Mouse (Mus musculus) monocyte, adult 5-6 weeks (primary cell): ENCODE results near the gene Hnrnpa1. TPM values are rescaled to one million over a fixed set of nuclear protein-coding genes. Genes with fewer than 3 reads are reported as not detected.
"Not testable (repeated sequence)": the region's sequence is repeated elsewhere in the genome, so short reads cannot be mapped to it uniquely, and the experiment has no call there.

Source experiments
- ATAC-seq: fragments of 153-309, 156-312 bp; replicated peaks from 2 replicates; pipeline ENCODE4 v1.8.0; 2017; ENCODE audit warnings: mild to moderate bottlenecking; ENCODE audit not compliant: low TSS enrichment, insufficient number of reproducible peaks, severe bottlenecking, poor library complexity, low FRiP score
- total RNA-seq: library from RNA; stranded (forward); fragments of 200-1000, 200-491, 200-594 nt; gene quantifications from 3 replicates; pipeline ENCODE4 v1.2.3, GENCODE M21; 2017

Gene Hnrnpa1
- total RNA-seq, 1 experiment from 2014 or later, result 520 TPM

DNA sequence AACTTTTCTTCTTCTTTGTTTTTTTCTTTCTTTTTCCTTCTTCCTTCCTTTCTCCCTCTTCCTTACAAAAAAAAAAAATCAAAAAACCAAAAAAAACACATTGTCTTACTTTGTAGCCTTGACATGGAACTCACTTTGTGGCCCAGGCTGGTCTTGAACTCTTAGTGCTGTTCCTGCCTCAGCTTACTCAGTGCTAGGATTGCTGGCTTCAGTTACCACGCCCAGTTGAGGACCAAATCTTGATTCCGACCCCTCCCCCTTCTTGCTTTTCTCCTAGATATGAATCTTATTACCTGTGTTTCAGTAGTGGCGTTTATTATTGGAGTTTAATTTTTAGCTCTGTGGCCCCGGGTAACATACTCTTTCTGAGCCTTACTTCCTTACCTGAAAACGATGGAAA, 18.9 kb downstream of the Hnrnpa1 start:
- no peak for ATAC-seq

DNA sequence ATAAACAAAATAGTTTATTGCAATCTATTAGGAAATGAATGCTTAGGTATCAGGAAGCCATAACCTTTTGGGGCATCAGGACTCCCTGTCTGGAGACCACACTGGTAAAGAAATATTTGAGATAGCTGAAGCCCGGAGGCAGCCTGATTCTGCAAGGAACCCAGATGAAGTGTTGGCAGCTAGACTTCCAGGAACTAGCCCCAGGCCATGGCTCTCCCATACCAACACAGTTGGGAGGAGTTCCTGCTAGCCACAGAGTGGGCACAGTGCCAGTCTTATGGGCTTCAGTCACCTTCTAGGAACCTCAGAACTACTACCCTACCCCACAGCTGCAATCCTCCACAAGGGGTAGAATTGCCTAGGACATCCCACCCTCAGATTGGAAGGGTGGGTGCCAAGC, 19.8 kb downstream of the Hnrnpa1 start:
- no peak for ATAC-seq

DNA sequence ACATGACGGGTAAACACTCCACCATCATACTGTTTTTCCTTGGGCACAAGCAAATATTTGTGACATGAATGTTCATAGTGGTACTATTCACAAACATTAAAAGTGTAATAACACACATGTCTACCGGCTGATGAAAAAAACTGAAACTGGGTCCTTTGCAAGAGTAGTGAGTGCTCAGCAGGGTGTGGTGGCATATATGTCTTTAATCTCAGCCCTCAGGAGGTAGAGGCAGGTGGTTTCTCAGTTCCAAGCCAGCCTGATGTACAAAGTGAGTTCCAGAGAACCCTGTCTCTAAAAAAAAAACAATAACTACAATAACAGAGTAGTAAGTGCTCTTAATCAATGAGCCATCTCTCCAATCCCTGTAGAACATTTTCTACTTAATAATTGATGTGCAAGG, 24.6 kb downstream of the Hnrnpa1 start:
- ATAC-seq, result no peak

DNA sequence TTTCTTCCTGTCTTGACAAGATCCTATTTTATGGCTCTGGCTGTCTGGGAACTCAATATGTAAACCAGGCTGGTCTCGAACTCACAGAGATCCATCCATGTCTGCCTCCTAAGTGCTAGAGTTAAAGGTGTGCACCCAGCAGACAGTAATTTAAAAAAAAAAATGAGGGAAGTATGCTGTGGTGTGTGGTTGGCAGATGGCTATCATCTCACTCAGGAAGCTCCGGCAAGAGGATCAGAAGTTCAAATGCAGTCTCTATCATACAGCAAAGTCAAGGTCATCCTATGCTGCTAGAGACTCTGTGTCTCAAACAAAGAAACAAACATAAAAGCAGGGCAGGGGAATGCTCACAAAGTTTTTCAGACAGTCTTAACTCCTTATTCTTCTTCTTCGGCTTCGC, 28.7 kb downstream of the Hnrnpa1 start:
- ATAC-seq, result no peak

DNA sequence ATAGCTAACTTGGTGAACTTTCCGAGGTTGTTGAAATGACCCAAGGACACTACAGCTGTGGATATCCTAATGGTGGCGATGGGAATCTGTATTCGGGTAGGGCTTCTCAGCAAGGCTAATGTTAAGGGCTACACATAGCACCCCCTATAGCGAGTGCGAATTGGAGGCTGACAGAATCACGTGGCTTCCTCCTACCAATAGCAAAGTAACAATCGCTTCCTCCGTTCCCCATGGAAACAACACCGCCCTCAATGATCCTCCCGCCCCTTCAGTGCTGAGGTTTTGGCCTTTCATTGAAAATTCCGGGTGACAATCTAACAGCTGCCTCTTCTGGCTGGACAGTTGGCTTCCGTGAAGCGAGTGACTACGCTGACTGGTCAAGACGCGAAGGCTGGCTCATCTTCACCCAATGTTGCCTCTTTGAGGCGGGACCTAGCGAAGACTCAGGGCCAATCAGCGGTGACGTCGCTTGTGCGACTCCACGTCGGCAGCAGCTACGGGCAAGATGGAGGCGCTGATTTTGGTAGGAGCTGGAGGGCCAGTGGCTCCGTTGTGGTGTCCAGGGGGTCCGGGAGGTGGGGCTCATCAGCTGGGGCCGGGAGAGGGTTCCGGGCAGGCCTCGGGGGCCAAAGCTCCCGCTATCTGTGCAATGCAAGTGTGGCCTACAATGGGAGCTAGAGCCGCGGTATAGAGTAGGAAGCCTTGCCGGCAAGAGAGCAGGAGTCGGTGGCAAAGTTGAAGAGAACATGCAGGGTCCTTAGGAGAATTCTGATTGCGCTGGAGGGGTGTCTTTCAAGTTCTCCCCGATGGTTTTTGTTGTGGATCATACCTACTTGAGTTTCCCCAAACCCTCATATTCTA, 32.4 kb downstream of the Hnrnpa1 start, which contains the start of gene Copz1:
Gene Copz1, plus strand, starts transcription at position 296 of the 861 bp plus-strand sequence.
- ATAC-seq, result peak; percentile 99

DNA sequence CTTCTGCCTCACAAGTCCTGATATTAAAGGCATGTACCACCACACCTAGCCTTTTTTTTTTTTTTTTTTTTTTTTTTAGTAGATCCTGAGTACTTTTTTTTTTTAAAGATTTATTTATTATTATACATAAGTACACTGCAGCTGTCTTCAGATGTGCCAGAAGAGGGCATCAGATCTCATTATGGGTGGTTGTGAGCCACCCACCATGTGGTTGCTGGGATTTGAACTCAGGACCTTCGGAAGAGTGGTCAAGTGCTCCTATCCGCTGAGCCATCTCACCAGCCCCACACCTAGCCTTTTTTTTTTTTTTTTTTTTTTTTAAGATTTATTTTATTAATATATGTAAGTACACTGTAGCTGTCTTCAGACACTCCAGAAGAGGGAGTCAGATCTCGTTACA, 35.7 kb downstream of the Hnrnpa1 start:
- ATAC-seq, result not testable (repeated sequence)

DNA sequence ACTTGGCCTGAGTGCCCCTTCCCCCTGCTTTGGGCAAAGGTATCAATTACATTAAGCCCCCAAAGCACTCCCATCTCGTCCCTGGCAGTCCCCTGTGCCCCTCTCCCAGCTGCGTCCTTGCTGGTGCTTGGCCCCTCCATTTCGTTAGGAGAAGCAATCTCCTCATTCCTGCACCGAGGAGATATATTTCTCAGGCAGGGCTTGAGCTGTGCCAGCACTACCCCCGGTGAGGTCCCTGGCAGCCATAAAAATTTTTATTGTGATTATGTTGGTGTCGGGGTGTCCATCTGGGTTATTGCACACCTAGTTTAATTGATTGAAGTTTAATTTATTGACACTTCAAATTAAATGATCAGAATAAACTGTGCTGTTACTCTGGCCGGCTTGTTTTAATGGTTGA, 37.7 kb downstream of the Hnrnpa1 start:
- ATAC-seq, result no peak

DNA sequence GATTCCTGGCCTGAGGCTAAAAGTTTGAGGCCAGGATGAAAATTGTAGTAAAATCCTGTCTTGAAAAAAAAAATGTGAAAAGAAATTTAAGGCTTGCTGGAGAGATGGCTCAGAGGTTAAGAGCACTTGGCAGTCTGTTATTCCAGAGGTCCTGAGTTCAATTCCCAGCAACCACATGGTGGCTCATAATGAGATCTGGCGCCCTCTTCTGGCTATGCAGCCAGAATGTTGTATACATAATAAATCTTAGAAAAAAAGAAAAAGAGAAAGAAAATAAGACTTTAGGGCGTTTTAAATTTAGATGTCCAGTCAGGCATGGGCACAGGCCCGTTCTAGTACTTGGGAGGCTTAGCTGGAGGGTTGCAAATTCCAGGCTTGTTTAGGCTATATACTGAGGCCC, 39.5 kb downstream of the Hnrnpa1 start:
- no peak for ATAC-seq

DNA sequence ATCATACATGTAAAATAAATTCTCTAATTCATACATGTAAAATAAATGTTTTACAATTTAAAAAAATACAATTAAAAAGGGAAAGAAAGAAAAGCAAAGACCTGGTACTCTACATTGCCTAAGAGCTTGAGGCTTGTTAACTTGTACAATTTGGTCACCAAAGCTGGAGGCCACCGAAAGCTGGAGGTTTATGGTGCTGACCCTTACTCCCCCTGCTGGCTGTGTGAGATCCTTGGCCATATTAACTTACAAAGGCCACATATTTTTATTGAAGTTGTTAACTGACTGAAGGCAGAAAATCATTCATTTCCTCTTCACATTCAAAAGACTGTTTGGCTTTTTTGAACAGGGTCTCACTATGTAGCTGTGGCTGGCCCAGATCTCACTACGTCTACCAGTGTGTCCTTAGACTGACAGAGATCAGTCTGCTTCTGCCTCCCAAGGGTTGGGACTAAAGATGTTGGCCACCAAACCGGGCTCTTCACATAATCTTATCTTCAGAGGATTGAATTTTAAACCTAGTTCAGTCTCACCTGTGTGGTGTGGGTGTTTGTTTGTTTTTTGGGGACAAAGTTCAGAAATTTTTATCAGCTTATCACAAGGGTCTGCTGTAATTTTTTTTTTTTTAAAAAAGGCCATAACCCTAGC, 40.7 kb downstream of the Hnrnpa1 start:
- peak; percentile 64 for ATAC-seq

DNA sequence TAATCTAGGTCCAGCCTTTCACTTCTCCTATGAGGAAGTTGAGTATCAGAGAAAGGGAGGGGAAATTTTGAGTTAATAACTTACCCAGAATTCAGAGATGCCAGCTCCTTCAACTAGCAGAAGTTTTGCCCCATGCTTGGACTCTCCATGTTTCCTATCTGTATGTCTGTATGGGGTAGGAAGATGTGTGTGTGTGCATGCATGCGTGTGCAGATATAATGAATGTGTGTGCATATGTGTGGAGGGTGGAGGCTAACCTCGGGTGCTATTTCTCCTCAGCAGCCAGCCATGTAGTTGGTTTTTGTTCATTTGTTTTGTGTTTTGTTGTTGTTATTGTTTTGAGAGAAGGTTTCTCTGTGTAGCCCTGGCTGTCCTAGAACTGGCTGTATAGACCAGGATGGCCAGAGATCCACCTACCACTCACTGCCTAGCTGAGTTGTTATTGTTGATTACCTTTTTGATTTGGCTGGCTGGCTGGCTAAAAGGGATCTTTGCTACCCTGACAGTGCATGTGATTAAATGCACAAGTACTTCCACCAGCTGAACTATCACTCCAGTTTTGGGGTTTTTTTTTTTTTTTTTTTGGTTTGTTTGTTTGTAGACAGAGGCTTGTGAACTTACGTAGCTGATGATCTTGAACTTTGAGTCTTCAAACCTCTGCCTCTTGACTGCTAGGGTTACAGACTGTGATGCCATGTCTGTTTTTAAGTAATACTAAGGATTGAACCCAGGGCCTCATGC, 41.4 kb downstream of the Hnrnpa1 start:
- no peak for ATAC-seq

DNA sequence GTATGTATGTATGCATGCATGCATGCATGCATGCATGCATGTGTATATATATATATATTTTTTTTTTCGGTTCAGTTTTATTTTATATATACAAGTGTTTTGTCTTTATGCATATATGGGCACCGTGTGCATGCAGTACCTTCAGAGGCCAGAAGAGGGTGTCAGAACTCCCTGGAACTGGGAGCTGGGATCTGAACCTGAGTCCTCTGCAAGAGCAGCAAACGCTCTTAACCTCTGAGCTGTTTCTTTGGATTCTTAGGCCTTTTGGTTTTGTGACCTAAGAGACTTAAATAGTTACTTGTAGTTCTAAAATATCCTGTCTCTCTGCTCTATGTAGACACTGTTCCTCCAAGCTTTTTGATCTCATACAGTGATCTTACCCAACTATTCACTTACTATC, 43.8 kb downstream of the Hnrnpa1 start:
- ATAC-seq, result 0 out of 2 replicates have a peak, but pooled peaks have one; percentile 59

DNA sequence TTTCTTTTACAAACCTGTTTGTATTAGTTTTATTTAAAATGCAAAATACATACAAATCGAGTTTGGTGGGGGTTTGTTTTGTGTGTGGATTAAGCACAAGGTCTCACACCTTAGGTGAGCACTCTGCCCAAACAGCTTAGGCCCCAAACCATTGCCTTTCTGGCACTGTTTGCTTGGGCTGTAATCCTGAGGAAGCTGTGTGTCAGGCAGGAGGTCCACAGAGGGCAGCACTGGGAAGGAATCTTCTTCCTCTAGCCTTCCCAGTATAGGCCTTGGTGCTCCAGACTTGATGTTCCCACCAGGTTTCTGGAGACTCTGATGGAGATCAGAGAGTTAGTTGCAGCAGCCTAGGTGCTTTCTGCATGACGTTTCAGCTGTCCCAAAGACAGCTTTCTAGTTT, 44.4 kb downstream of the Hnrnpa1 start:
- ATAC-seq, result no peak

DNA sequence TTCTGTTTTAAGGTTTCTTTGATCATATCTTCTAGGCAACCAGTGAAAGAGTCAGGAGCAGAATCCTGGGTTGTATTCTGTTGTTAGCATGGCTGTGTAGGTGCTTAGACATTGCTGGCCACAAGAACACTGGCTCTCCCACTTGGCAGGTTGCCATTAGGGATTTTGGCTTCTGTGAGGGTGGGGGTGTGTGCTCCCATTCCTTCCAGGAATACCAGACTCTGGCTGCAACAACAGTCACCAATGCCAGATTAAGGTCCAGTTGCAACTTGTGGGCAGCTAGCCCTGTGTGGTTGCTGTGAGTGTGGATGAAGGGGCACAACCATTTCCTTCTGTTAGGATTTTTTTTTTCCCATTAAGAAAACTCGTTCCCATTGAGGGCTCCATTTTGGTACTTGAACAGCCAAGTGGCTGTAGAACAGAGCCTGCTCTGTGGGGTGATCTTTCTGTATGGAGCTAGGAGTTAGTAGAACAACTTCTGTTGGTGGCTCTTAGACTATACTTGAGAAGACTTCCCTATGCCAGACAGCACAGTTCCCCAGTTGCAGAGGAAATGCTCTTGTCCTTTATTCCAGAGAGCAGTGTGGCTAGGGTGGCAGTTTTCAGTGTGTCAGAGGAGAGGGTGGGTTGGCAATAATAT, 45.7 kb downstream of the Hnrnpa1 start:
- ATAC-seq, result no peak

DNA sequence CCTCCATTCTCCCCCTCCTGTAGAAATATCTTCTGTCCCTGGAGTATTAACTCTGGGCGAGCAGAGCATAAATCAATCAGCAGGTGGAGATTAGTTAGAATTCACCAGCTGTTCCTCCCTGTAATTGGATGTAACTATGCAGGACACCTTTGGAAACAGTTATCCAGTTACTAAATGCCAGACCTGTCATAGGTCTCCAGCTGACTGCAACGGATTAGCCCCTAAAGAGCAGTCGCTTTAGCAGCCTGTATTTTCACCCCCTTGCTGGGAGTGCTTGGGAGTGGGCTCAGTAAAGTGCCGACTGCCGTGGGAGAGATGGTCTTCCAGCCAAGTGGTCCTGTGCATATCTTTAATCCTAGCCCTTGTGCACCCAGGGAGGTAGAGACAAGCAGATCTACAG, 49.4 kb downstream of the Hnrnpa1 start:
- no peak for ATAC-seq

DNA sequence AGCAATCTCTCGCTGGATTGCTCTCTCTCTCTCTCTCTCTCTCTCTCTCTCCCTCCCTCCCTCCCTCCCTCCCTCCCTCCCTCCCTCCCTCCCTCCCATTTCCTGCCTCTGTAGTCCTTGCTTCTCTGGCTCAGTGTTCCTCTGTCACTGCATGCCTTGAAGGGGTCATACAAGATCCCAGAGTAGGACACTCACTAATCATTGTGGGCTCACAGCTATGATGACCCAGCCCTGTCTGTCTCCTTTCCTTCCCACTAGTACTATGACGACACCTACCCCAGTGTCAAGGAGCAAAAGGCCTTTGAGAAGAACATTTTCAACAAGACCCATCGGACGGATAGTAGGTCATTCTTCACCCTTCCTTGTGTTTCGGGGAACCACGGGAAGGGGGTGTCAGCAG, 50.2 kb downstream of the Hnrnpa1 start:
- ATAC-seq, result no peak

DNA sequence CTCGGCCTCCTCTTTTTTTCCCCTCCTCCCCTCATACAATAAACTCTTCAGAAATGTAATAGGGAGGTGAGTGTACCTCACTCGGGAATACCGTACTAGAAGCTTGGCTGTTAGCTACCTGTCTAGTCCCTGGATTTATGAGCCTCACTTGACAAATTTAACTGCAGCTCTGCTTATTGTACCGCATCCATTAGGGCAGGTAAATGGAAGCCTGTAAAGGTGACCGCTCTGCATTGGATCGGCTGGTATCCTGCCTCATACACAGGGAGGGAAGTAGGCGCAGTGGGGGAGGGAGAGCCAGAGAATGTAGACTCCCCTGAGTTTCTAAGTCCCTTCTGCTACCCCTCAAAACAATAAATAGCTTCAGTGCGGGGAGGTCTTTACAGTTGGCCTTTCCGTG, 50.6 kb downstream of the Hnrnpa1 start:
- no peak for ATAC-seq

DNA sequence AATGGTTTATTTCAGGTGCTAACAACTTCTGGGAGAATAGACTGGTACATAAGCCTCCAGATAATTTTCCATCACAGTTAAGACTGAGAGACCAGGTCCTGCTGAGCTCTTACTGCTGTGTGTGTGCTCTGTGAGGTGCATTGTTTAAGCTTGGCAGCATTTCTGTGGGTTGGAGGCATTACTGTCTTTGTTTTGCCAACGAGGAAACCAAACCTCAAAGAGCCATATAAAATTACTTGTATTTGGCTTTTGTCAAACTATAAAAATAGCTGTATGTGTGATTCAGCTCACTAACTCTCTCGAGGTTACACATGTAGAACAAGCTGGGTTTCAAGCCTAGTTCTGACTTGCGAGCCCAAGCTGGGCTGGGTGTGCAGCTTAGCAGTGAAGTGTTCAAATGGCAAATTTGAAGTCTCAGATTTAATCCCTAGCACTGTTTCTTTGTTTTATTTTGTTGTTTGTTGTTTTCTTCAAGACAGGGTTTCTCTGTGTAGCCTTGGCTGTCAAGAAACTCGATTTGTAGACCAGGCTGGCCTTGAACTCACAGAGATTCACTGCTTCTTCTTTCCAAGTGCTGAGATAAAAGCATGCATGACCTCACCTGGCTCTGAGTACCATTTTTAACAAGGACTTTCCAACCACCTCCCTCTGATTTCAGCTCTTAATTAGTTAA, 52.6 kb downstream of the Hnrnpa1 start:
- no peak for ATAC-seq

DNA sequence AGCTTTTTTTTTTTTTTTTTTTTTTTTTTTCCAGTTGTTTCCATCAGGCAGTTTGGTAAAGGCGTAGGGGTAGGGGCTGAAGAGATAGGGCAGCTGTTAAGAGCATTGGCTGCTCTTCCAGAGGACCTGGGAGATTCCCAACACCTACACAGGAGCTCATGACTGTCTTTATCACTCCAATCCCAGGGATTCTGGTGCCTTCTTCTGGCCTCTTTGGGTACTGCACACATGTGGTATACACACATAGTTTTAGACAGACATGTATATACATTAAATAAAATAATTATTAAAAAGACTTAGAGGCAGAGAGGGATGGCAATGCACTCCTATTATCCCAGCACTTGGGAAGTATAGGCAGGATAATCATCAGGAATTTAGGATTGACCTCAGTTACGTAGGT, 53.1 kb downstream of the Hnrnpa1 start:
- ATAC-seq, result no peak

DNA sequence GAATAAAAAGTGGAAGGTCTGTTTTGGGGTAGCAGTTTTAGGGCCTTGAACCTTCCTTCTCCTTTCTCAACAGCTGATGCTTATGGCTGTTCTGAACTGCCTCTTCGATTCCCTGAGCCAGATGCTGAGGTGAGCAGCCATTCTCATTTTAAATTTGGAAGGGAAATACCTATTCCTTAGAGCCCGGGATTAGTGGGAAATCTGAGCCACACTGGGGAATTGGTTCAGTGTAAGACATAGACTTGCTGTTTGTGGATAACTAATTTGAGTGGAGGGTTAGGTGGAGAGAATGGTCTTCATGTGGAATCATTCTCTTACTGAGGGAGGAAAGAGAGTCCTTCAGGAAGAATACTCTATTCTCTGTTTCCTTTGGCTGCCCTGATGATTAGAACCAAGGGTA, 54.4 kb downstream of the Hnrnpa1 start:
- ATAC-seq, result no peak
